Mouse (Mus musculus) splenic B cell, adult 2 months (primary cell): ENCODE data around the gene Arih2.
A peak's percentile ranks its signal among the peaks of the same experiment; 100 is the strongest.
"Not testable (repeated sequence)": the region's sequence is repeated elsewhere in the genome, so short reads cannot be mapped to it uniquely, and the experiment has no call there.

Experiments used
- DNase-seq: peaks from one replicate; pipeline ENCODE4 v3.0.0-alpha.2; 2011; ENCODE audit warnings: low read depth, low spot score
- H3K27me3 ChIP-seq: 2 replicates; pipeline ENCODE4 v1.6.1; 2012; ENCODE audit warnings: mild to moderate bottlenecking, low read length, moderate library complexity, mixed read lengths; ENCODE audit not compliant: control insufficient read depth, poor library complexity, insufficient read depth, severe bottlenecking
- H3K36me3 ChIP-seq: 2 replicates; pipeline ENCODE4 v1.6.1; 2012; ENCODE audit warnings: mild to moderate bottlenecking, low read length, moderate library complexity, mixed read lengths; ENCODE audit not compliant: control insufficient read depth, poor library complexity, insufficient read depth, severe bottlenecking

Gene Arih2

GRCm38 (mm10) chr9:108628141-108628540, 21.0 kb downstream of the Arih2 start:
- H3K27me3 ChIP-seq = no peaks in the 10 kb centered on the region
- DNase-seq = no peak

GRCm38 (mm10) chr9:108626498-108626897, 22.7 kb downstream of the Arih2 start:
- H3K36me3 ChIP-seq = peaks cover 7% of the 10 kb centered on the region
- DNase-seq = no peak
- no peaks in the 10 kb centered on the region for H3K27me3 ChIP-seq

More at GRCm38 (mm10) chr9:108628141-108628540, 21.0 kb downstream of the Arih2 start:
- H3K36me3 ChIP-seq = peaks cover 7% of the 10 kb centered on the region

GRCm38 (mm10) chr9:108617301-108617700, 31.9 kb downstream of the Arih2 start:
- no peak for DNase-seq
- peaks cover 7% of the 10 kb centered on the region for H3K36me3 ChIP-seq
- H3K27me3 ChIP-seq = no peaks in the 10 kb centered on the region

GRCm38 (mm10) chr9:108611488-108611887, 37.7 kb downstream of the Arih2 start:
- Histone ChIP-seq H3K36me3 (peaks cover 7% of the 10 kb centered on the region), H3K27me3 (no peaks in the 10 kb centered on the region)
- DNase-seq = no peak

GRCm38 (mm10) chr9:108608889-108609288, 40.3 kb downstream of the Arih2 start:
- DNase-seq = no peak
- Histone ChIP-seq H3K36me3 (peaks cover 13% of the 10 kb centered on the region), H3K27me3 (no peaks in the 10 kb centered on the region)

GRCm38 (mm10) chr9:108607929-108608328, 41.3 kb downstream of the Arih2 start:
- not testable (repeated sequence) for H3K27me3 ChIP-seq, DNase-seq
- peaks cover 17% of the 10 kb centered on the region for H3K36me3 ChIP-seq

GRCm38 (mm10) chr9:108601986-108602385, 47.2 kb downstream of the Arih2 start:
- H3K36me3 ChIP-seq = peaks cover 14% of the 10 kb centered on the region
- no peak for DNase-seq
- no peaks in the 10 kb centered on the region for H3K27me3 ChIP-seq

GRCm38 (mm10) chr9:108600011-108600410, 49.2 kb downstream of the Arih2 start:
- H3K27me3 ChIP-seq = no peaks in the 10 kb centered on the region
- peaks cover 7% of the 10 kb centered on the region for H3K36me3 ChIP-seq
- DNase-seq = no peak

- no peak for DNase-seq
- Histone ChIP-seq H3K36me3 (peaks cover 4% of the 10 kb centered on the region), H3K27me3 (no peaks in the 10 kb centered on the region)
Measured at GRCm38 (mm10) chr9:108599021-108599566, 50.1 kb downstream of the Arih2 start.

- peak; percentile 47 for DNase-seq
- Histone ChIP-seq H3K36me3 (no peaks in the 10 kb centered on the region), H3K27me3 (no peaks in the 10 kb centered on the region)
Measured at GRCm38 (mm10) chr9:108596998-108597764, 52.0 kb downstream of the Arih2 start, which contains the start of gene P4htm. Gene P4htm, minus strand, starts transcription at chr9:108597667.

GRCm38 (mm10) chr9:108594354-108594753, 54.8 kb downstream of the Arih2 start:
- no peaks in the 10 kb centered on the region for H3K27me3 ChIP-seq
- DNase-seq = no peak
- H3K36me3 ChIP-seq = no peaks in the 10 kb centered on the region

- Histone ChIP-seq H3K27me3 (no peaks in the 10 kb centered on the region), H3K36me3 (no peaks in the 10 kb centered on the region)
- DNase-seq = no peak
Measured at GRCm38 (mm10) chr9:108591462-108591861, 57.7 kb downstream of the Arih2 start.

GRCm38 (mm10) chr9:108589229-108589628, 60.0 kb downstream of the Arih2 start:
- peak; percentile 47 for DNase-seq
- Histone ChIP-seq H3K27me3 (no peaks in the 10 kb centered on the region), H3K36me3 (no peaks in the 10 kb centered on the region)

- H3K36me3 ChIP-seq = no peaks in the 10 kb centered on the region
- DNase-seq = no peak
- no peaks in the 10 kb centered on the region for H3K27me3 ChIP-seq
Measured at GRCm38 (mm10) chr9:108587571-108588180, 61.5 kb downstream of the Arih2 start.

GRCm38 (mm10) chr9:108579344-108579690, 69.9 kb downstream of the Arih2 start:
- no peak for DNase-seq
- H3K27me3 ChIP-seq = no peaks in the 10 kb centered on the region
- no peaks in the 10 kb centered on the region; the same call in 1 of the 2 replicates for H3K36me3 ChIP-seq
